Mouse (Mus musculus) forebrain, embryonic 16.5 days (tissue): ENCODE results near the gene Rd3. TPM values are rescaled to one million over a fixed set of nuclear protein-coding genes. Genes with fewer than 3 reads are reported as not detected.

ENCODE experiments used
- ATAC-seq: fragments of 200-750 bp; cut with Nextera tagmentation; 2 replicates; pipeline ENCODE4 v1.8.0; 2017; ENCODE audit warnings: mild to moderate bottlenecking, moderate library complexity
- H3K27ac ChIP-seq: fragments of 300-500 bp; sonication (generic); 2 replicates; pipeline ENCODE4 v1.5.1; 2014; ENCODE audit warnings: low read length, control low read depth
- H3K27me3 ChIP-seq: fragments of 300-500 bp; sonication (generic); replicated peaks from 2 replicates; pipeline ENCODE4 v1.6.1; 2014; ENCODE audit warnings: low read length; ENCODE audit not compliant: control insufficient read depth, insufficient read depth
- H3K36me3 ChIP-seq: fragments of 300-500 bp; sonication (generic); 2 replicates; pipeline ENCODE4 v1.6.1; 2014; ENCODE audit not compliant: control insufficient read depth, insufficient read depth
- H3K4me1 ChIP-seq: fragments of 300-500 bp; sonication (generic); replicated peaks from 2 replicates; pipeline ENCODE4 v1.6.1; 2014; ENCODE audit warnings: low read length; ENCODE audit not compliant: control insufficient read depth, insufficient read depth
- H3K4me2 ChIP-seq: fragments of 300-500 bp; sonication (generic); 2 replicates; pipeline ENCODE4 v1.6.1; 2014; ENCODE audit warnings: mild to moderate bottlenecking, low read length, control low read depth
- H3K4me3 ChIP-seq: fragments of 300-500 bp; sonication (generic); replicated peaks from 2 replicates; pipeline ENCODE4 v1.5.1; 2014; ENCODE audit warnings: mild to moderate bottlenecking, low read length, control low read depth
- H3K9ac ChIP-seq: fragments of 300-500 bp; sonication (generic); replicated peaks from 2 replicates; pipeline ENCODE4 v1.6.1; 2014; ENCODE audit warnings: low read depth, low read length, control low read depth
- H3K9me3 ChIP-seq: fragments of 300-500 bp; sonication (generic); 2 replicates; pipeline ENCODE4 v1.6.1; 2016; ENCODE audit warnings: low read length; ENCODE audit not compliant: control insufficient read depth
- WGBS: fragments of 180-500 bp; shearing (Covaris S2); extraction: QIAGEN DNeasy Blood & Tissue Kit; methylation state at CpG from one replicate; pipeline ENCODE4 v1.1.7; 2014; 5-methylcytosine and 5-hydroxymethylcytosine counted together
- polyA plus RNA-seq: library from polyadenylated mRNA; unstranded; fragments of >200 nt; fragmentation: Nextera tagmentation; extraction: Ambion mirVana; gene quantifications from 2 replicates; pipeline ENCODE4 v1.2.1, GENCODE M21; 2015

The Rd3 gene
- polyA plus RNA-seq, 1 experiment from 2014 or later = 2.1 TPM

DNA sequence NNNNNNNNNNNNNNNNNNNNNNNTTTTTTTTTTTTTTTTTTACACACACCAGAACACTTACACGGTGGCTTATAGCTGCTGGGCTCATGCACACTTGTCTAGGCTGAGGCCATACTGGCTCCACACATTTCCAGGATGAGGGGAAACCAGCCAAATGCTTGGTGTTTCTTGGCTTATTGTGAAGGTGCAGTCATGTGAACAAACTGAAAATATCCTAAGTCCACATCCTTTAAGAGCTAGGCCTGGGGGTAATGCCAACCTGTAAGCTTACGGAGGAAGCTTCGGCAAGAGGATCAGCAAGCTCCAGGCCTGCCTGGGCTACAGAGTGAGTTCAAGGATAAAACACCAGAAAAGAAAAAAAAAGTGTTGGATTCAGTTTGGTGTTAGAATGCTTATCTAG, 19.8 kb upstream of the Rd3 start:
- no peaks in the 10 kb centered on the region for H3K9me3 ChIP-seq
- 0 out of 2 replicates have a peak, but pooled peaks have one; percentile 36 for ATAC-seq
- no peak overlapping the region for H3K27ac ChIP-seq
- no peaks in the 10 kb centered on the region for H3K4me1 ChIP-seq
- no peak overlapping the region for H3K4me3 ChIP-seq
- H3K36me3 ChIP-seq = no peaks in the 10 kb centered on the region
- H3K4me2 ChIP-seq = no peak overlapping the region
- H3K27me3 ChIP-seq = no peaks in the 10 kb centered on the region
- H3K9ac ChIP-seq = no peak overlapping the region
- WGBS = 62% methylated on average over 3 of the region's 3 CpGs

DNA sequence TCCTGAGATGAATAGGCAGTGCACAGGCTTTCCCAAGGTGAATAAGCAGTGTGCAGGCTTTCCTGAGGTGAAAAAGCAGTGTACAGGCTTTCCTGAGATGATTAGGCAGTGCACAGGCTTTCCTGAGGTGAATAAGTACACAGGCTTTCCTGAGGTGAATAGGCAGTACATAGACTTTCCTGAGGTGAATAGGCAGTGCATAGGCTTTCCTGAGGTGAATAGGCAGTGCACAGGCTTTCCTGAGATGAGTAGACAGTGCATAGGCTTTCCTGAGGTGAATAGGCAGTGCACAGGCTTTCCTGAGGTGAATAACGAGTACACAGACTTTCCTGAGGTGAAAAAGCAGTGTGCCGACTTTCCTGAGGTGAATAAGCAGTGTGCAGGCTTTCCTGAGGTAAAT, 16.2 kb upstream of the Rd3 start:
- Histone ChIP-seq H3K27me3 (no peaks in the 10 kb centered on the region), H3K9me3 (no peaks in the 10 kb centered on the region), H3K9ac (no peak overlapping the region), H3K36me3 (no peaks in the 10 kb centered on the region), H3K4me2 (no peak overlapping the region), H3K27ac (no peak overlapping the region), H3K4me1 (0 out of 2 replicates have a peak, but pooled peaks cover 2% of the 10 kb centered on the region), H3K4me3 (no peak overlapping the region)
- no peak for ATAC-seq
- WGBS = 38% methylated on average over 2 of the region's 2 CpGs

DNA sequence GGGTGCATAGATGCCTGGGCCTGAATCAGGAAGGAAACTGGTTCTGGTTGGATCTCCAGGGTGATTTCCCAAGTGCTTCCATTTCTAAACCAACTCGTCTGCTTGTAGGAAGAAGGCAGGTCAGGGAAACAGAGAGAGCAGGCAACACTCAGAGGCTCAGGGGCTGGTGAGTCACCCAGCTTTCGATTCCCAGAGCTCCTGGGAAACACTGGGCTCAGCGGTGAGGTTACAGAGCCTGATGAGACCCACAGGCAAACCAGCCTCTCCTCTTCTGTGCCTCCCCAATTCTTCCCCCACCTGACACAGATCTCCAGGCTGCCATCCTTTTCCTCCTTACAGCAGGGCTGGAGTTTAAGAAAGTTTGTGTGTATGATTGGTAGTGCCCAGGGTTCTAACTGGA, 13.8 kb upstream of the Rd3 start:
- H3K9ac ChIP-seq = no peak overlapping the region
- no peak overlapping the region for H3K27ac ChIP-seq
- no peaks in the 10 kb centered on the region for H3K9me3 ChIP-seq
- ATAC-seq = no peak
- 0 out of 2 replicates have a peak, but pooled peaks cover 2% of the 10 kb centered on the region for H3K4me1 ChIP-seq
- H3K27me3 ChIP-seq = no peaks in the 10 kb centered on the region
- H3K4me2 ChIP-seq = no peak overlapping the region
- 65% methylated on average over 3 of the region's 3 CpGs for WGBS
- no peak overlapping the region for H3K4me3 ChIP-seq
- H3K36me3 ChIP-seq = no peaks in the 10 kb centered on the region

DNA sequence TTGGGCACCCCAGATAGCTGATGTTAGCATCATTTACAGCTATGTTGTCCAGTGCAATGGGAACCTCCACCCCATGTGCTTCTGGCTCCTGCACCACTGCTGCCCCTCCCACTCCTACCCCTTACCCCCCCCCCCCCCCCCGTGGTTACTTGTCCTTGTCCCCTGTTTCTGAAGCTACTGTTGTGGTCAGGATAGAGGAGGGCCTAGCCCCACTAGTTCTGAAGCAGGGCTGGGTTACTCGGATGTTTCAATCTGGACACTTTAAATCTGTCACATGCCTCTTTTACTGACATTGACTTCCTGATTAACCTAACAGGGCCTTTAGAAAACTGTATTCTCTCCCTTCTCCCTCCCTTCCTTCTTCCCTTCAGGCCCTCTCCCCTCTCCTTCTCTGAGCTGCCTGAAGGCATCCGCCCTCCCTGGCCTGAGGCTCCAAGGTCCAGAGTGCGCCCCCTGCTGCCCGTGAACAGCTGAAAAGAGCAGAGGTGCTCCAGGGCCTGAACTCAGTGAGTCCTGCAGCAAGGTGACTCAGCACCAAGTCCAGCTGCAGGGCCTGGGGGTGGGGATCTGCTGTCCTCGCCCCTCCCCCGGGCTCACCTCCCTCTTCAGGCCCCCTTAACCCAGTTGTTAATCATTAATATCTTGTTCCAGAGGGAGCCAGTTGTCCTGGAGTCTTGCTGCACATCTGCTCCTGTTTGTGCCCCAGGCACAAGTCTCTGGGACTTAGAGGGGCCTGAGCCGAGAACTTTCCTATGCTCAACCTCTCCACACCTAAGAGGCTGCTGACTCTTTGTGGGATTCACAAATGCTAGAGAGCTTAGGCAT, 13.0 kb upstream of the Rd3 start:
- Histone ChIP-seq H3K9ac (no peak overlapping the region), H3K4me2 (no peak overlapping the region), H3K36me3 (no peaks in the 10 kb centered on the region), H3K27ac (no peak overlapping the region), H3K4me3 (no peak overlapping the region), H3K27me3 (no peaks in the 10 kb centered on the region), H3K9me3 (no peaks in the 10 kb centered on the region), H3K4me1 (0 out of 2 replicates have a peak, but pooled peaks cover 2% of the 10 kb centered on the region)
- 27% methylated on average over 8 of the region's 8 CpGs for WGBS
- ATAC-seq = peak; percentile 58; the same call in 1 of the 2 replicates

DNA sequence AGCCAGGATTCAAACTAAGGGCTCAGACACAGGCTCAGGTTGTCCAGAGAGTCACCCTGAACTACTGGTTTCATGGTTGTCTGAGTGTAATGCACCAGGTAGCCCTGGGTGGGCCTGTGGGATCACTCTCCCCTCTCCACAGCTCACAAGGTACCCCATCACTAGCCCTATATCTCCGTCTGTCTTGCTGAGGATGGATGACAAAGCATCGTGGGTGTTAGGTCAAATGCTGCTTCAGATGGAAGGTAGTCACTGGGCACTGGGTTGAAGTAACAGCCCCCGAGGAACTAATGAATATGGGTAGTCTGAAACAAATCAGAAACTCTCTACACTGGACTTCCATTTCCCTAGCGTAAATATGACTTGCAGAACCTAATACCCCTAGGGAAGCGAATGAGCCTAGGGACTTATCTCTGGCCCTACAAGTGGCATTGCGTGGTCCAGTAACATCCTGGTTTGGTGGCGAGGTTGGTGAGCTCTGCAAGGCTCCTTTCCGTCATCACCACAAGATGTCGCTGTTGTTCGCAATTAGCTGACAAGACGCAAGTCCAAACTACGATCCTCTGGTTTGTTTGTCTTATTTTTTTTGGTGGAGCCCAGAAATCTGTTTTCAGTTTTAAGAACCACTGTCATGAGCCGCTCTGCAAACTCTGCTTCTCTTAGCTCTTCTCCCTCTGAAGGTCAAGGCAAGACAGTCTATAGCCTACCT, 12.2 kb upstream of the Rd3 start:
- no peak overlapping the region for H3K27ac ChIP-seq
- ATAC-seq = peak; percentile 65
- no peaks in the 10 kb centered on the region for H3K27me3 ChIP-seq
- H3K9me3 ChIP-seq = no peaks in the 10 kb centered on the region
- WGBS = 13% methylated on average over 13 of the region's 13 CpGs
- H3K4me2 ChIP-seq = no peak overlapping the region
- no peak overlapping the region for H3K9ac ChIP-seq
- H3K4me1 ChIP-seq = 0 out of 2 replicates have a peak, but pooled peaks cover 2% of the 10 kb centered on the region
- H3K4me3 ChIP-seq = no peak overlapping the region
- H3K36me3 ChIP-seq = no peaks in the 10 kb centered on the region

DNA sequence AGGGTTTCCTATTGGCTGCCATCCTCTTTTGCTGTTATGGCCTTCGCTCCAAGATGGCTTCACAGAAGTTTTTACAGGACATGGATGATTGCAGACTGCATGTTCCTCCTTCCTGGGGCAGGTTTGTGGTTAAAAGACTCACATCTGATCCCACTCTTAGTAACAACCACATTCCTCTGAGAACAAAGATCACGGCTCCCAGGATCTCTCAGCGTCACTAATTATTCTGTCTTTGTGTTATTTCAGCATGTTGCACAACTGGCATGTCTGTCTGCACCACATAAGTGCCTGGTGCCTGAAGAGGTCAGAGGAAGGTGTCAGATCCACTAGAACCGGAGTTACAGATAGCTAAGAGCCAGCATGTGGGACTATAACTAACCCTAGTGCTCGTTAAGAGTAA, 7.2 kb upstream of the Rd3 start:
- Histone ChIP-seq H3K4me1 (0 out of 2 replicates have a peak, but pooled peaks cover 2% of the 10 kb centered on the region), H3K27me3 (no peaks in the 10 kb centered on the region), H3K36me3 (no peaks in the 10 kb centered on the region), H3K4me3 (no peak overlapping the region), H3K9me3 (no peaks in the 10 kb centered on the region), H3K4me2 (no peak overlapping the region), H3K9ac (no peak overlapping the region), H3K27ac (no peak overlapping the region)
- ATAC-seq = no peak
- 57% methylated on average over 5 of the region's 5 CpGs for WGBS

DNA sequence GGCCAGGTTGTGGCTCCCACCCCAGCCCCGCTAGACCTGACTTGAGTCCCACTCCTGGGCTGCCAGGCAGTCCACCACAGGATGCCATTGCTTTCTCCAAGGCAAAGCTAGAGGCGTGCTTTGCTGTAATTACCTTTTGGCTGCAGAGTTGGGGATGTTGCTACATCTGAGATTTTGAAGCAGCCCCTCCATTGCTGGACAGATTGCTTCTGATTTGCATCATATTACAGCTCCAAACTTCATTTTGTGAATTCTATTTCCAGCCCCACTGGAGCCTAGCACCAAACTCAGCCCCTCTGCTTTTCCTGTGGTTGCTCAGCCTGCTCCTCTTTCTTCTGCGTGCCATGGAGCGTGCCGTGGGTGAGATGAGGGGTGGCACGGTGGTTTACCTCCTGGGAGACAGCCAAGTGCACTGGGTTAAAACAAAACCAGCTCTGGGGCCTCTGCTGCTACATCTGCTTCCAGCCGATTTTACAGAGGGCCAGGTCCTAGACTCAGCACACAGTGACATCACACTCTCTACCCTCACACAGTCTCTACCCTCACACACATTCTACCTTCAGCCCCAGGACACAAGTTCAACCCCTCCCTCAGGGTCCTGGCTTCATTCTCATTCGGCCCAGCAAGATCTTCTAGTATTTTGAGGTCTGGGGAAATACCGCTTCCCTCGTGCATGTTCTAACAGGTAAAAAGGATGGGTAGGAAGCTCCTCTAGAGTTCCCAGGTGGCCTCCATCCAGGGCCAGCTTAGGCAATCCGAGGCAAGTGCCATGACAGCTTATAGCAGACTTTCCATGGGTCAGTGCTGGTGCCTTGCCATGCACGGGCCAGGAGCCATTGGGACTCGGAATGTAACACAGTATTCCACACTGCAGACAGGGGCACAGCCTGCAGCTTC, 2.4 kb upstream of the Rd3 start:
- Histone ChIP-seq H3K9ac (no peak overlapping the region), H3K4me3 (no peak overlapping the region), H3K4me2 (no peak overlapping the region), H3K9me3 (no peaks in the 10 kb centered on the region), H3K36me3 (no peaks in the 10 kb centered on the region), H3K27me3 (no peaks in the 10 kb centered on the region), H3K4me1 (peaks cover 11% of the 10 kb centered on the region), H3K27ac (no peak overlapping the region)
- WGBS = 54% methylated on average over 13 of the region's 13 CpGs
- ATAC-seq = no peak

DNA sequence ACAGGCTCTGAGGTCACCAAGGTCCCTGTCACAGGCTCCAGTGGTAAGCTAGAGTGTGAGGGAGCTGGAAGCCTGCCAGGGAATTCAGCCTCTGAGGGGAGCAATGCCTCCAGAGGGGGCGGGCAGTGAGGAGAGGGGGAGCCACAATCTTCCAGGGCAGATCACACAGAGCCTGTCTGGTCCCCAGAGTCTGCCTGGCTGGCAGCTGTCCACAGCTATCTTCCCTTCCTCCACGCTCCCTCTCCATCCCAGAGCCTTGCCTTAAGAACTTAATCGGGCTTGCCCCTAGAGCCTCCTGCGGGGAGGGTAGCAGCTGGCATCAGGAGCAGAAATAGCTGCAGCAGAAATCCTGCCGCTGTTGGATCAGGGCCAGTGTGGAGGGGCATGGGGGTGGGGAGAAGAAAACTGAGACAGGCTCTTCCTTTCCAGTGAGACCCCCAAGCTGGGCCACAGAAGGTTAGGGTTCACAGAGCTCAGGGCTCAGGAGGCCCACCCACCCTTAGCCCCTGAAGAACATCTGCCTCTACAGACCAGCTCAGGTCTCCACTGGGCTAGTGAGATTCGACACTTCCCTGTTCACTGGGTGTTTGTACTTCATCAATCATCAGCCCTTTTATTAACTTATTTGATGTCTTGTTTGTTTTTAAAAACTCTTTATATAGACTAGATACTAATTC, 4.4 kb downstream of the Rd3 start:
- Histone ChIP-seq H3K4me2 (no peak overlapping the region), H3K9ac (no peak overlapping the region), H3K27ac (no peak overlapping the region), H3K4me1 (peaks cover 20% of the 10 kb centered on the region), H3K4me3 (no peak overlapping the region), H3K27me3 (no peaks in the 10 kb centered on the region), H3K9me3 (no peaks in the 10 kb centered on the region), H3K36me3 (no peaks in the 10 kb centered on the region)
- peak; percentile 74 for ATAC-seq
- 17% methylated on average over 6 of the region's 6 CpGs for WGBS
